Mouse (Mus musculus): ENCODE measurements around the gene Abhd13.

Abhd13 gene

GRCm38 (mm10) chr8:9977573-9978314, at the start of gene Abhd13, which contains the start of gene Lig4:
TSS of gene Abhd13 (plus strand) at chr8:9977707.
TSS of gene Lig4 (minus strand) at chr8:9977686.
- peak; percentile 99 for DNase-seq (ENCODE audit: low read depth, low spot score)

DNA sequence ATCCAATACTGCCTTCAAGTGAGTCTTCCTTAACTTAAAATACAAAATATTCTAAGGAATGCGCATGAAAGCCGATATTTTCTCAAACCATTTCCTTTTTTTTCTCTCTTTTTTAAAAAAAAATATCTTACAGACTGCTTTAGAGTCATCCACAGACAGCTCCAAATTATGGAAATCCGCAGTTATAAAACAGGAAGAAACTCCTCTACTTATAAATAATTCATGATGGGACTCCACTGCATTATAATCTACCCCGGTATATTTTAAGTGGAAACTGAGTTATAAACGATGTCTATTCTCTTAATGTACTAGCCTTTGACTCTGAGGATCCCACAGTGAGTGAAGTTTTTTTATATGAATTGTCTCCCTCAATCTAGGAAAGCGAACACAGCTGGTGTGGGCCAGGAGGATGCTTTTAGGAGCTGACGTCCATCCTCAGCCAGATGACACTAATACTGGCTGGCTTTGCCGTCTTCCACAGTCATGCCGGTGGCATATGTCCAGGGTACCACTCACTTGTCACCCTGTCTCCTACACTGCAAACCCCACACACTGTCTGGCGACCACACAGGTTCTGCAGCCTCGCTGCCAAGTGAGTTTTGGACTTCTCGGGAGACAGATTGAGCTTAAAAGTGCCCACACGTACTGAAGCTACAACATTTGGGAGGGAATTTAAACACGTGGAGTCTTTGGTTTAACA, 47.6 kb upstream of the Abhd13 start:
- DNase-seq (ENCODE audit: low read depth, low spot score) = no peak

DNA sequence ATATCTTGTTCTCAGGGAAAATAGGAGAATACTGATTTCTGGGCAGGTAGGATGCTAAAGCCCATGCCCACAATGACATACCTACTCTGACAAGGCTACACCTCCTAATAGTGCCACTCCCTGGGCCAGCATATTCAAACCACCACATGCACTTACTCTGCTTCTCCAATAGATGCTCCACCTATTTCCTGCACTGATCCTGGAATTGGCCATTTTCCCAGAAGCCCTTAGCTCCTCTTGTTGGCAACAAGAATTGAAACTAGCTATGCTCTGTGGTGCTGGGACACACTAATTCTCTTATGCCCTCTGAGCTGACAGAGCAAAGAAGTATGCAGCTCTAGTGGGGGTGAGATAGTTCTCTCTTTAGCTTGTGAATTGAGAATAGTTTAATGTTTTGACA, 44.8 kb upstream of the Abhd13 start:
- DNase-seq (ENCODE audit: low read depth, low spot score) = no peak

DNA sequence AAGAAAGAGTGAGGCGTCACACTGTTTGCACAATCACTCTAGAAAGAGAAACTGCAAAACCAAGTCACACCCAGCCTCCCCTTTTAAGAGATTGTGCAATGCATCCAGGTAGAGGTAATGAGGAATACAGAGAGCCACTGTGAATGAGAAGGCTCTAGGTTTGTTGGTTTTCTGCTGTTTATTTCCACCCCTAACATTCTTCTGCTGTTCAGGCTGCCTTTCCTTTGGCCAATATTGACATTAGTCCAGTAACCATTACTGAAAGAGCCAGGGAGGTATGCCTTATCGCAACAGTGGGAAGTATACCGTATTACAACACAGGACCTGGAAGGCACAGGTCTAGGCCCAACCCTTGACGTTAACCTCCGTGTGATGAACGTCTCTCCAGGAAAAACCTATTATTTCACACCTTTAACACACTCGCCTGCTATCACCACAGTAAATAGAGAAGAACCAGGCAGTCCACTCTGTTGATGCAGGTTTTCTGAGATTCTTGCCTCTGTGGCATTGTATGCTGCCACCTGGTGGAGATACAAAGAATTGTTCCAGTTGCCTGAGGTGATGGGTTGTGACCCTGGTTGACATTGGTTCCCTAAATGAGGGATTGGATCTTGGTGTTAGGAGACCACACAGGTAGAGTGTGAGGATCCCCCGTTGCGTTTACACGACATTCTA, 42.5 kb upstream of the Abhd13 start:
- peak; percentile 62 for DNase-seq (ENCODE audit: low read depth, low spot score)

- DNase-seq (ENCODE audit: low read depth, low spot score) = no peak
Observed at GRCm38 (mm10) chr8:9935574-9935973, 41.9 kb upstream of the Abhd13 start.

DNA sequence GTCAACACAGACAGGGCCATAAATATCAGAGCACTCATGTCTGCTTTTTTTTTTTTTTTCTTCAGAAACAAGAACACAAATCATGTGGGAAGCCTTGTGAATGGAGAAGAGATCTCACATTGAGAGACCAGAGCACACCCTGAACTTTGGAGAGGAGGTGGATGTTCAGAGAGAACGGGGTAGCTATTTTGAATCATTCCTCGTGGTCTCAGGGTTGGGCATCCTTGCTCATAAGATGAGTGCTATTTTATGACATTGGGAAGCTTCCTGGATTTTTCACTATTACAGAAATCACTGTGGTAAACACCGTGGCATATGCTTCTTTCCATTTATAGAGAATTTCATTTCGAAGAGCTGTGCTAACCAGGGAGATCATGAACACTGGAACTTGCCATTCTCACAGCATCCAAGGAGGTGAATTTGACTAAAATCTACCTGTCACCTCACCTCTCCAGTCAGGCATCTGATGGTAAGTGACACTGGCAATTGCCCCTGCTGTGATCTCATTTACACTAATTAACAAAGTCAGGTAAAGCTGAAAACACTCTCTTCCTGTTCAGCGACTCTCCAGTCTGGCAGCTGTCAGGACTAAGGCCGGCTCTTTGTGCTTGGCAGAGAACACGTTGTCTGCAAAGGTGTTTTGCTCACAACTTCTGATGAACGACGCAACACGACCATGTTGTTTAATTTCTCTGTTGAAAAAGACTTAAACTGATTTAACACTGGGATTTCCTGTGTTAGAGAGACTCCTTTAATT, 28.2 kb upstream of the Abhd13 start:
- no peak for DNase-seq (ENCODE audit: low read depth, low spot score)

DNA sequence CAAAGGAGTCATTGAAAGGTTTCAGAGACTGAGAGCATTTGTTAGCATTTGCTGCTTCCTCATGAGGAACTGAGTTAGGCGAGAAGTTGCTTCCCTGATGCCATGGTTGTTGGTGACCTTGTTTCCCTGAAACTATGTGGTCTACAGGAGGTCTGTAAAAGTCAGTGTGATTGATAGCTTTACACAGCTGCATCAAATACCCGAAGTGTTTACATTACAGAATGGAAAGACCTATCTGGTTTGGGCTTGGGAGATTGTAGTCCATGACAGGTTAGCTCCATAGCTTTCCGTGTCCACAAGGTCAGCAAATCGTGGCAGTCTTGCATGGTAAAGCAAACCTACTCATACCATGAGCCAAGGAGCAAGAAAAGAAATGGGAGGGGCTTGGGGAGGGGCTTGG, 19.2 kb upstream of the Abhd13 start:
- no peak for DNase-seq (ENCODE audit: low read depth, low spot score)

DNA sequence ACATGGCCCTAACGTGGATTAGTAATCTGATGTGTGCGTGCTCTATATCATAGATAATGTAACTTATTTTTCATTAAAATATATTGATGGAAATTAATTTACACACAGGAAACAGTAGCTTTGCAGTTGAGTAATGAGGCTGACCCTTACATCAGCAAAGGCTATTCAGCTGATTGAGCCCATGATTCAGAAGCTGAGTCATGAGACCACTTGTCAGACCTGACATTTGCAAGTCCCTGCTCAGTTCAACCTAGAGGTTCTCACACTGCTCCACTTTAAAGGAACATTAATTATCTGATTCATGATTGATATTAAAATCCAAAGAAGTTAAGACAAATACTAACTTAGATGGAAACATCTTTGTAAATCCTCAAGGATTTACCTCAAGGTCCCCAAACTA, 17.6 kb upstream of the Abhd13 start:
- DNase-seq (ENCODE audit: low read depth, low spot score) = no peak

GRCm38 (mm10) chr8:9971866-9972265, 5.6 kb upstream of the Abhd13 start:
- no peak for DNase-seq (ENCODE audit: low read depth, low spot score)

GRCm38 (mm10) chr8:9975276-9975675, 2.2 kb upstream of the Abhd13 start:
- no peak for DNase-seq (ENCODE audit: low read depth, low spot score)

GRCm38 (mm10) chr8:9975898-9976611, 1.5 kb upstream of the Abhd13 start:
- DNase-seq (ENCODE audit: low read depth, low spot score) = peak; percentile 96

- DNase-seq (ENCODE audit: low read depth, low spot score) = no peak
Observed at GRCm38 (mm10) chr8:9977016-9977415, 491 bp upstream of the Abhd13 start.

GRCm38 (mm10) chr8:9978475-9979230, 1.1 kb downstream of the Abhd13 start:
- DNase-seq (ENCODE audit: low read depth, low spot score) = no peak

- DNase-seq (ENCODE audit: low read depth, low spot score) = no peak
Observed at GRCm38 (mm10) chr8:9979746-9980145, 2.2 kb downstream of the Abhd13 start.

DNA sequence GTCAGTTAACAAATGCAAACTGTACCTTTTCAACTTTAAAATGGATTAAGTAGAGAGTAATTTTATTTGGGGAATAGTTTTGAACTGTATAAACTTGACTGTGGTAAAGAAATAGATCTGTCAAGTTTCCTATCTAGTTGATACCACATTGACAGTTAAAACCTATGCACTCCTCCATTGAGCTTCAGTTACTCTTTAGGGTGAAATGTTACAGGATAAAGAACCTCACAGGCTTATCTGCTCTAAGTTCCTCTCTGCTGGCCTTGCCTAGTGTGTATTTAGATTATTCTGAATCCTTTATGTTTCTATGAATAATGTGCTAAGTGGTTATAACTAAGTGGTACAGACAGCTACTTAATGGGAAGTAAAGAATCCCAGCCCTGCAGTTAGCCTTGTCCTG, 2.7 kb downstream of the Abhd13 start:
- no peak for DNase-seq (ENCODE audit: low read depth, low spot score)

DNA sequence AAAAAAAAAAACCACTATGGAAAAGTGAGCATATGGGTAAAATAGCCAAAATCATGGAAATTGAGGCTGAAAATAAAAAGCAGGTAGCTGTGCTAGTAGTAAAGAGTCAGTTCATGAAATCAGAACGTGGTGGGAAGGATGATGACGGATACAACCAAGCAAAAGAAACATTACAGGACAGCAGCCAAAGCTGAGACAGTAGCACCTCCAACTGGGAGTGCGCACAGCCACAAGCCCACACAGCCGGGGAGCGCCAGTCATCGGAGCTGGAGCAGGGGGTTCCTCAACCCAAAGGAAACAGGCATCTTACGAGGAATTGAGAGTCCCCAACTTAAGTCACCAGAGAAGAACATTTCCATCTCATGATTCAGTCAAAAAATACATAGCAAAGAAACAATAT, 26.6 kb downstream of the Abhd13 start:
- no peak for DNase-seq (ENCODE audit: low read depth, low spot score)

DNA sequence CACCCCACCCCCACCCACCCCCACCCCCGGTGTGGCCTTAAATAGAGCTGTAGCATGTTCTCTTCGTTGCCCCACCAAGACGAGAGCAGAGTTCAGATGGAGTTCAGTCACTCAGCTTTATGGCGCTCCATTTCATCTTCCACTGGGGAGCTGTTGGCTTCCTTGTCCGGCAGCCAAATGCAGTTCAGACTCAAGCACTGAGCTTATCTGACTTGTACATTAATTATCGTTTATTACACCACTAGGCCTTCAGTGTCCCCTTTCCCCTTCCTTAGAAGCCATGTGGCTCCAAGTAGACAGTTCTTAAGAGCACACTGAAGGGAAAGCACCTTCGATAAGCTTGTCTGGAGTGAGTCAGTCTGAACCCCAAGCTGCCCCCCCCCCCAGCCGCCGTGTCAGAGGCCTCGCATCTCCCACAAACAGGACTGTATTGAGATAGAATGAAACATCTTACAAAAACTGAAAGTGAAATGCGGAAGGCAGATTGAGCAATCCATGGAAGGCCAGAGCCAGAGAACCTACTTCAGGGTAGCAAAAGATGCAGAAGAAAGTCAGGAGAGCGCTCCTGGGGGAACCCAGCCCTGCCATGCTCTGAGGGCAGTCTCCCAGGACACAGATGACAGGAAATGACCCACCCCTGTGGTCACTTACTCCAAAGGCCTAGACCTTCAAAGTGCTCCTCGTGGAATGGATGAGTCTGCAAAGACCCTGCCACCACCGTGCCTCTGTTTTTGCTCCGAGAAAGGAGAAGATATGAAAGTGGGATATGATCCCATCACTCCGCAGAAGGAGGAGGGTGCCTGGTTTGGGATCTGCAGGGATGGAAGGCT, 28.9 kb downstream of the Abhd13 start, which contains the start of gene Tnfsf13b:
Tnfsf13b (plus strand) TSS at position 312 of the 830 bp plus-strand sequence.
- no peak for DNase-seq (ENCODE audit: low read depth, low spot score)

GRCm38 (mm10) chr8:10006986-10007659, 29.6 kb downstream of the Abhd13 start:
- peak; percentile 23 for DNase-seq (ENCODE audit: low read depth, low spot score)

GRCm38 (mm10) chr8:10007660-10008028, 30.1 kb downstream of the Abhd13 start:
- no peak for DNase-seq (ENCODE audit: low read depth, low spot score)
